Comparison of ENCODE assay signal across 19 mouse cellular contexts in genomic region chr14:121492328-121492727, GRCm38 (mm10). TPM values are rescaled to one million over a fixed set of nuclear protein-coding genes. Genes with fewer than 3 reads are reported as not detected.
DNase-seq lines count a peak whose midpoint lies in the region; ATAC-seq lines count a peak whose summit lies in the region.
"Had no signal": no experiment of that assay in that cellular context is flagged by ENCODE, and none has a peak within 500 bp of the region (broad histone marks: within the 10 kb centered on the region; RNA-seq: fewer than 3 reads in every experiment).

No protein-coding gene starts in this region.

- H3K27ac ChIP-seq in forebrain, embryonic 10.5 days, result 0 out of 2 replicates have a peak overlapping the region, but pooled peaks have one; percentile 25
- H3K27ac ChIP-seq in forebrain, embryonic 12.5 days, result no peak overlapping the region
- no peak overlapping the region for H3K27ac ChIP-seq in intestine, embryonic 14.5 days (ENCODE audit: low read depth)
- H3K27ac ChIP-seq in intestine, embryonic 15.5 days, result no peak overlapping the region
- no peak overlapping the region for H3K27ac ChIP-seq in kidney, embryonic 14.5 days (ENCODE audit: low read depth, low read length)
- no peak overlapping the region for H3K27ac ChIP-seq in midbrain, embryonic 15.5 days
- H3K27ac ChIP-seq: forebrain, embryonic 15.5 days; limb, embryonic 15.5 days; lung, embryonic 15.5 days; midbrain, embryonic 12.5 days; stomach, embryonic 15.5 days had no signal

- H3K4me1 ChIP-seq in forebrain, embryonic 10.5 days, result peaks cover 13% of the 10 kb centered on the region
- peaks cover 9% of the 10 kb centered on the region for H3K4me1 ChIP-seq in forebrain, embryonic 12.5 days
- peaks cover 11% of the 10 kb centered on the region; the same call in 1 of the 2 replicates for H3K4me1 ChIP-seq in intestine, embryonic 14.5 days (replicated peaks; ENCODE audit: control insufficient read depth, insufficient read depth, low read length)
- H3K4me1 ChIP-seq in intestine, embryonic 15.5 days (replicated peaks), result peaks cover 16% of the 10 kb centered on the region
- no peaks in the 10 kb centered on the region for H3K4me1 ChIP-seq in kidney, embryonic 14.5 days (ENCODE audit: control insufficient read depth, insufficient read depth, low read length)
- H3K4me1 ChIP-seq in midbrain, embryonic 15.5 days, result peaks cover 7% of the 10 kb centered on the region
- H3K4me1 ChIP-seq: forebrain, embryonic 15.5 days; midbrain, embryonic 12.5 days had no signal

- no peak overlapping the region for H3K4me2 ChIP-seq in forebrain, embryonic 12.5 days
- H3K4me2 ChIP-seq in intestine, embryonic 14.5 days (ENCODE audit: low read length), result 0 out of 2 replicates have a peak overlapping the region, but pooled peaks have one; percentile 12
- H3K4me2 ChIP-seq in intestine, embryonic 15.5 days (replicated peaks), result no peak overlapping the region
- H3K4me2 ChIP-seq in kidney, embryonic 14.5 days (replicated peaks; ENCODE audit: low read depth, low read length), result no peak overlapping the region
- H3K4me2 ChIP-seq in midbrain, embryonic 15.5 days, result 0 out of 2 replicates have a peak overlapping the region, but pooled peaks have one; percentile 10
- H3K4me2 ChIP-seq: forebrain, embryonic 15.5 days; limb, embryonic 15.5 days; lung, embryonic 15.5 days; midbrain, embryonic 12.5 days; stomach, embryonic 15.5 days had no signal

- H3K4me3 ChIP-seq in forebrain, embryonic 10.5 days, result no peak overlapping the region
- H3K4me3 ChIP-seq in forebrain, embryonic 12.5 days (replicated peaks), result no peak overlapping the region
- H3K4me3 ChIP-seq in intestine, embryonic 14.5 days (ENCODE audit: low read depth, low read length), result no peak overlapping the region
- H3K4me3 ChIP-seq in intestine, embryonic 15.5 days (replicated peaks), result no peak overlapping the region
- H3K4me3 ChIP-seq in kidney, embryonic 14.5 days (ENCODE audit: low read length), result no peak overlapping the region
- no peak overlapping the region for H3K4me3 ChIP-seq in midbrain, embryonic 15.5 days
- H3K4me3 ChIP-seq: forebrain, embryonic 15.5 days; limb, embryonic 15.5 days; lung, embryonic 15.5 days; midbrain, embryonic 12.5 days; stomach, embryonic 15.5 days had no signal

- H3K27me3 ChIP-seq in forebrain, embryonic 10.5 days (ENCODE audit: poor library complexity, severe bottlenecking), result no peaks in the 10 kb centered on the region
- H3K27me3 ChIP-seq in forebrain, embryonic 12.5 days, result no peaks in the 10 kb centered on the region
- no peaks in the 10 kb centered on the region for H3K27me3 ChIP-seq in intestine, embryonic 14.5 days (replicated peaks; ENCODE audit: control insufficient read depth, insufficient read depth, low read length)
- H3K27me3 ChIP-seq in intestine, embryonic 15.5 days (replicated peaks), result no peaks in the 10 kb centered on the region
- H3K27me3 ChIP-seq in kidney, embryonic 14.5 days (ENCODE audit: control insufficient read depth, insufficient read depth, low read length), result no peaks in the 10 kb centered on the region
- no peaks in the 10 kb centered on the region for H3K27me3 ChIP-seq in midbrain, embryonic 15.5 days (replicated peaks)
- H3K27me3 ChIP-seq: forebrain, embryonic 15.5 days; limb, embryonic 15.5 days; midbrain, embryonic 12.5 days; stomach, embryonic 15.5 days had no signal

- H3K36me3 ChIP-seq in forebrain, embryonic 10.5 days (replicated peaks), result no peaks in the 10 kb centered on the region
- no peaks in the 10 kb centered on the region for H3K36me3 ChIP-seq in forebrain, embryonic 12.5 days (replicated peaks)
- H3K36me3 ChIP-seq in intestine, embryonic 14.5 days (ENCODE audit: control insufficient read depth, insufficient read depth, low read length), result no peaks in the 10 kb centered on the region
- no peaks in the 10 kb centered on the region for H3K36me3 ChIP-seq in intestine, embryonic 15.5 days
- no peaks in the 10 kb centered on the region for H3K36me3 ChIP-seq in kidney, embryonic 14.5 days (ENCODE audit: control insufficient read depth, insufficient read depth, low read length)
- no peaks in the 10 kb centered on the region for H3K36me3 ChIP-seq in midbrain, embryonic 15.5 days (replicated peaks)
- H3K36me3 ChIP-seq: forebrain, embryonic 15.5 days; limb, embryonic 15.5 days; lung, embryonic 15.5 days; midbrain, embryonic 12.5 days; stomach, embryonic 15.5 days had no signal

- WGBS in forebrain, embryonic 10.5 days, result 77% methylated on average over 8 of the region's 8 CpGs
- WGBS in forebrain, embryonic 12.5 days, result 79% methylated on average over 8 of the region's 8 CpGs
- 35% methylated on average over 8 of the region's 8 CpGs for WGBS in intestine, embryonic 14.5 days
- WGBS in intestine, embryonic 15.5 days, result 40% methylated on average over 8 of the region's 8 CpGs
- 64% methylated on average over 8 of the region's 8 CpGs for WGBS in kidney, embryonic 14.5 days
- 51% methylated on average over 8 of the region's 8 CpGs for WGBS in midbrain, embryonic 15.5 days

- H3K9ac ChIP-seq in forebrain, embryonic 12.5 days, result no peak overlapping the region
- no peak overlapping the region for H3K9ac ChIP-seq in intestine, embryonic 14.5 days (ENCODE audit: low read length)
- no peak overlapping the region for H3K9ac ChIP-seq in intestine, embryonic 15.5 days
- H3K9ac ChIP-seq in kidney, embryonic 14.5 days (ENCODE audit: low read depth, low read length), result no peak overlapping the region
- no peak overlapping the region for H3K9ac ChIP-seq in midbrain, embryonic 15.5 days
- H3K9ac ChIP-seq: forebrain, embryonic 15.5 days; limb, embryonic 15.5 days; lung, embryonic 15.5 days; midbrain, embryonic 12.5 days; stomach, embryonic 15.5 days had no signal

- ATAC-seq in forebrain, embryonic 12.5 days (ENCODE audit: low FRiP score), result no peak
- peak; percentile 49 for ATAC-seq in intestine, embryonic 14.5 days (replicated peaks; ENCODE audit: low FRiP score, low TSS enrichment, low read depth)
- no peak for ATAC-seq in intestine, embryonic 15.5 days
- ATAC-seq in kidney, embryonic 14.5 days (ENCODE audit: low FRiP score, low TSS enrichment), result peak; percentile 68; the same call in 1 of the 2 replicates
- ATAC-seq in midbrain, embryonic 15.5 days (replicated peaks), result no peak
- ATAC-seq: forebrain, embryonic 15.5 days; hindbrain, embryonic 16.5 days had no signal

- DNase-seq in forebrain, embryonic 10.5 days (ENCODE audit: extremely low spot score, low spot score), result no peak
- no peak for DNase-seq in intestine, embryonic 14.5 days (ENCODE audit: low spot score)
- no peak for DNase-seq in urinary bladder, postnatal 4 days (ENCODE audit: low spot score in 2 of 2)
- DNase-seq in adrenal gland, adult 18-20 months (ENCODE audit: low spot score in 2 of 2), result no peak
- DNase-seq: cerebellum, adult 18-20 months; gastrocnemius, postnatal 14 days; right cerebral cortex, postnatal 14 days had no signal

- H3K9me3 ChIP-seq in forebrain, embryonic 10.5 days, result no peaks in the 10 kb centered on the region
- H3K9me3 ChIP-seq in forebrain, embryonic 12.5 days, result no peaks in the 10 kb centered on the region
- H3K9me3 ChIP-seq in intestine, embryonic 14.5 days (ENCODE audit: control insufficient read depth, low read length), result no peaks in the 10 kb centered on the region
- no peaks in the 10 kb centered on the region for H3K9me3 ChIP-seq in intestine, embryonic 15.5 days
- H3K9me3 ChIP-seq in kidney, embryonic 14.5 days (ENCODE audit: control insufficient read depth, low read length), result no peaks in the 10 kb centered on the region
- no peaks in the 10 kb centered on the region for H3K9me3 ChIP-seq in midbrain, embryonic 15.5 days
- H3K9me3 ChIP-seq: forebrain, embryonic 15.5 days; limb, embryonic 15.5 days; lung, embryonic 15.5 days; midbrain, embryonic 12.5 days; stomach, embryonic 15.5 days had no signal

RNA-seq across cellular contexts. Expression of gene Slc15a1, which starts 12.7 kb away (rescaled TPM):
- polyA plus RNA-seq in forebrain, embryonic 10.5 days (2016; fragmentation: Nextera tagmentation; extraction: Ambion mirVana), result not detected in 2 replicates
- polyA plus RNA-seq in forebrain, embryonic 12.5 days (2016; fragmentation: Nextera tagmentation; extraction: Ambion mirVana), result not detected in 2 replicates
- polyA plus RNA-seq in intestine, embryonic 14.5 days (2014; fragmentation: Nextera tagmentation; extraction: Ambion mirVana), result 0.39 and 0.89 TPM in 2 replicates
- 6.0 and 6.6 TPM in 2 replicates for polyA plus RNA-seq in intestine, embryonic 15.5 days (2015; fragmentation: Nextera tagmentation; extraction: Ambion mirVana)
- polyA plus RNA-seq in kidney, embryonic 14.5 days (2014; fragmentation: Nextera tagmentation; extraction: Ambion mirVana), result 0.15 and 0.20 TPM in 2 replicates
- 0.08 TPM in 1 of 2 replicates, not detected in the other for polyA plus RNA-seq in midbrain, embryonic 15.5 days (2015; fragmentation: Nextera tagmentation; extraction: Ambion mirVana)
- under 1 TPM in 1 of 2 experiments, not detected in 1; 0.19 TPM for total RNA-seq in adrenal gland, adult 18-20 months (2021)
- total RNA-seq: gastrocnemius, postnatal 14 days had no signal
- polyA plus RNA-seq: embryonic facial prominence, embryonic 11.5 days; forebrain, embryonic 15.5 days; midbrain, embryonic 12.5 days; neural tube, embryonic 14.5 days had no signal

Comparison
In these comparisons a context has a peak if more than half of its experiments do, and no peak if none do; other contexts are left out.
1. ATAC-seq: peak in intestine, embryonic 14.5 days (single experiment) and kidney, embryonic 14.5 days (single experiment); none in forebrain, embryonic 12.5 days (single experiment), intestine, embryonic 15.5 days (single experiment) and midbrain, embryonic 15.5 days (single experiment).
2. H3K4me2 ChIP-seq: peak in intestine, embryonic 14.5 days (single experiment) and midbrain, embryonic 15.5 days (single experiment); none in forebrain, embryonic 12.5 days (single experiment), intestine, embryonic 15.5 days (single experiment) and kidney, embryonic 14.5 days (single experiment).